Mouse (Mus musculus) frontal cortex, postnatal 14 days (tissue): Measurements from ENCODE around the gene Asphd1.

ENCODE experiments used
- DNase-seq, 2 experiments: peaks; one replicate each; pipeline ENCODE4 v3.0.0; 2022; ENCODE audit warnings: low spot score in 2 of 2

Asphd1 gene

GRCm38 (mm10) chr7:126949403-126949792 is at the start of gene Asphd1:
Gene Asphd1 (minus strand): TSS chr7:126949582.
- DNase-seq = peak; percentile 62 to 69

DNA sequence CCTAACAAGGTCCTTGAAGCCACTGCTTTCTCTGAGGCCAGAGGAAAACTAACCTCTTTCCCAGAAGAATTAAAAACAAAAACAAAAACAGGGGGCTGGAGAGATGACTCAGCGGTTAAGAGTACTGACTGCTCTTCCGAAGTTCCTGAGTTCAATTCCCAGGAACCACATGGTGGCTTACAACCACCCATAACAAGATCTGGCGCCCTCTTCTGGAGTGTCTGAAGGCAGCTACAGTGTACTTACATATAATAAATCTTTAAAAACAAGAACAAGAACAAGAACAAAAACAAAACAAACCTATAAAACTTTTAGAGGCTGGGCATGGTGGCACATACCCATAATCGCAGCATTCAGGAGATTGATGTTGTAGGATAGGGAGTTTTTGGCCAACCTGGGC is 47.1 kb upstream of the Asphd1 start:
- no peak for DNase-seq

GRCm38 (mm10) chr7:126988816-126989215 is 39.4 kb upstream of the Asphd1 start:
- DNase-seq = no peak

GRCm38 (mm10) chr7:126986319-126986718 is 36.9 kb upstream of the Asphd1 start:
- no peak for DNase-seq

DNA sequence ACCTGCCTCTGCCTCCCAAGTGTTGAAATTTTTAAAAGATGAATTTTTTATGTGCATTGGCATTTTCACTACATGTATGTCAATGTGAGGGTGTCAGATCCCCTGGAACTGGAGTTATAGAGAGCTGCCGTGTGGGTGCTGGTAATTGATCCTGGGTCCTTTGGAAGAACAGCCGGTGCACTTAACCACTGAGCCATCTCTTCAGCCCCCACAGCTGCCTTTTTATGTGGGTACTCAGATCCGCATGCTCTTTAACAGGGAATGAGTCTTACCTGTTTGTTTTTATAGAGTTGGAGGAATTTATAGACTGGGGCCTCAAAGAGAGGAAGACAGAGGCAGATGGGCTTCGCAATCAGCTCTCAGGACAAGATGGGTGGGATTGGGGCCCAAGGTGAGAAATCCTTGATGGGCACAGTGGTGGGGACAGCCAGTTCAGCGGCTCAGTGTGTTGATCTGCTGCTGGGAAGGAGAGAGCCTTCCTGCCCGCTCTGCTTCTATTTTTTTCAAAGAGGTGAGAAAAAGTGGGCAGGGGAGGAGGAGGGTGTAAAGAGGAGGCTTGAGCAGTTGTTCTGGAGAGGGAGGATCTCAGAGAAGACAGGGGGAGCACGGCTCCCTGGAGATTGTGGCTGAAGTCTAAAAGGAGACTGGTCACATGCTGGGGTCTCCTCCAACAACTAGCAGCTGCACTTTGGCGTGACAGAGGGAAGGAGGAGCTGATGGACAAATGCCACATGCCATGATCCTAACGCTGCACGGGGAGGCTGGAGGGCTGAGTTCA is 35.5 kb upstream of the Asphd1 start:
- DNase-seq = no peak

- DNase-seq = no peak
These were observed 33.7 kb upstream of the Asphd1 start for GRCm38 (mm10) chr7:126983113-126983512.

- DNase-seq = no peak
These were observed 32.7 kb upstream of the Asphd1 start for GRCm38 (mm10) chr7:126982054-126982453.

GRCm38 (mm10) chr7:126981601-126982000 is 32.2 kb upstream of the Asphd1 start:
- DNase-seq = no peak

DNA sequence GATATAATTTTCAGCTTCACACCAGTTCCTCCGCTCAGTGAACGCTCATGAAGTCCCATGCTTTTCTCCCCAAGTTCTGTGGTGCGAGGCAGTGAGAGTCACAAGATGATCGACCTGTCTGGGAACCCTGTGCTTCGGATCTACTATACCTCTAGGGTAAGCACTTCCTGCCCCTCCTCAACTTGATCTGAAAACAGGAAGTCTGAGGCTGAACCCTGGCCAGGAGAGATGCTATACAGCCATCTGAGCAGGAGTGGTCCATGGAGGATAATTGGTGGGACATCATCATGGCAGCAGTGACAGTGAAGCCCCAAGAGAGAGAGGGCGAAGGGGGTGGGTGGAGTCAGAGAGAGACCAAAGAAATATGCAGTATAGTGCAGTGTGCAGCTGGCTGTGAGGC is 29.5 kb upstream of the Asphd1 start:
- no peak for DNase-seq

- no peak for DNase-seq
These were observed 27.6 kb upstream of the Asphd1 start for GRCm38 (mm10) chr7:126976878-126977459.

GRCm38 (mm10) chr7:126975950-126976866 is 26.8 kb upstream of the Asphd1 start, which contains the start of gene Cdiptos:
Gene Cdiptos (minus strand): TSS chr7:126976098.
- DNase-seq = peak; percentile 91 to 94

- no peak for DNase-seq
These were observed 26.3 kb upstream of the Asphd1 start, which contains the start of gene Cdipt for GRCm38 (mm10) chr7:126975893-126975949. Gene Cdipt (plus strand): TSS chr7:126975914.

GRCm38 (mm10) chr7:126975493-126975892 is 26.1 kb upstream of the Asphd1 start:
- no peak for DNase-seq

DNA sequence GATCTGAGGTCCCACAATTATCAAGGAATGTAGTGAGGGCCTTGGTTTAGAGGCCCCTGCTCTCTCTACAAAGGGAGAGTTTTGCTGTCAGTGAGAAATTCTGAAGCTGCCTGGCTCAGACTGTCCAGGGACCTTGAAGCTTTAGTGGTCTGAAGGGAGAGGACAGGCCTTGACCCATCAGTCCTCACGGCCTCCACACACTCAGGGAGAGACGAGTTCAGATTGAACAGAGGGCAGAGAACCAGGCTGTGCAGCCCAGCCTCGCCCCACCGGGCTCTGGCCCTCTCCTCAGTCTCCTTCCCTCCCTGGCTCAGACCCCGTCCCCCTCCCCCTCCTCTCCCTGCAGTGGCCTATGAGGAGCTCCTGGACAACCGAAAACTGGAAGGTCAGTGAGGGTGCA is 18.0 kb upstream of the Asphd1 start:
- DNase-seq = no peak

DNA sequence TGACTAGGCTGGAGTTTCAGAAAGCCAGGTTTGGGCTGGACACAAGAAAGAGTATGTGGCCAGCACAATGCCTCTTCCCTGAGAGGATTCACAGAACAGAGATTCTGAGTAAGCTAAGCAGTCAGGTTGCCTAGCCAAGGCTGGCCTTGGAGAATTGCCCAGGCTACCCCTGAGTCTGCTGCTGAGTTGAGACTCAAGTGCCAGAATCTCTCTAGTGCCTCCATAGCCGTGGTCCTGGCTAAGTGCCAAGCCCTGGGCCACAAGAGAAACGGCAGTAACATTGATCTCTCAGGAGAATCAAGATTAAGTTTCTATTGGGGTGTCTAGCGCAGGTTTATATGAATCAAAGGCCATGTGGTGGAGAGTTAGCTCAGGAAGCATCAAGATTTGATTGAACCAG is 16.2 kb upstream of the Asphd1 start:
- no peak for DNase-seq

DNA sequence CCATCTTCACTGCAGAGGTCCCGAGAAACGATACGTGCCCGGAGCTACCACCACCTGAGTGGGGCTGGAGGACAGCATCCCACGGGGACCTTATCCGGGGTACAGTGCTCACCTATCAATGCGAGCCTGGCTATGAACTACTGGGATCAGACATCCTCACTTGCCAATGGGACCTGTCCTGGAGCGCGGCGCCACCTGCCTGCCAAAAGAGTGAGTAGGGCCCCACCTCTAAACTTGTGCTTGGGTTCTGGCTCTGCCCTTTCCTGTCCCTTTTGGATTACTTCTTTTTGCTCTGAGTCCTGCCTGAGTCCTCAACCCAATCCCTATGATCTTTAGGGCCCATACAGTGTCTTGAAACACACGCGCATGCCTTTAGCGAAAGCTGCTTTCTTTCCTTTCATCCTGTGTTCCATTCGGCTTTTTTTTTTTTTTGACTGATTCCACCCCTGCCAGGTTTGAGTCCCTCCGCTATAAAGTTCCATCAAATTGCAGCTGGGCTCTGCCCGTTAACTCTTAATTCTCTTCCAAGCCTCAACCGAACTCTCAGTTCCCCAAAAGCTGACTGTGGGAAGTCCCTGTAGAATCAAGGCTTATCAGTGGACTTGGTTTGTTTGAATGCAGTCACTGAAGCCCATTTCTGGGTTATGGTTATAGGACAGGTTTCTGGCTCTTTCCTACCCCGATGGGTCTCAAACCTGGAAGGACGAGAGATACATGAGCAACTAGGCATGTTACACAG is 14.3 kb upstream of the Asphd1 start:
- DNase-seq = no peak

DNA sequence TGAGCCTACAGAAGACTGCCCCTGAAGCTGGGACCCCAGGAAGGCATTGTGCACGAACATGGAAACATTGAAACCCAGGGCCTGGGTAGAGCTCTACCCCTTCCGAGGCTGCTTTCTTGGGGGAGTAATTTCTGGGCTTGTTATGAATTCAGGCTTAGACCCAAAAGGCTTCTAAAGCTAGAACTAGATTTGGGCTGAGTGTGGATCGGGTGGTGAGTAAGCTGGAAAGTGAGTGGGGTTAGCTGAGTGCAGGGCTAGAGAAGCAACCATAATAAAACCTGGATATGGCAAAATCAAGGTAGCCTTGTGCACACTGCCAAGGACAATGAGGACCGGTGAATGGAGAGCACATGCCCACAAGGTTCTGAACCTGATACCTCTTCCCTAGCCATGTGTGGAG is 12.6 kb upstream of the Asphd1 start:
- DNase-seq = no peak

DNA sequence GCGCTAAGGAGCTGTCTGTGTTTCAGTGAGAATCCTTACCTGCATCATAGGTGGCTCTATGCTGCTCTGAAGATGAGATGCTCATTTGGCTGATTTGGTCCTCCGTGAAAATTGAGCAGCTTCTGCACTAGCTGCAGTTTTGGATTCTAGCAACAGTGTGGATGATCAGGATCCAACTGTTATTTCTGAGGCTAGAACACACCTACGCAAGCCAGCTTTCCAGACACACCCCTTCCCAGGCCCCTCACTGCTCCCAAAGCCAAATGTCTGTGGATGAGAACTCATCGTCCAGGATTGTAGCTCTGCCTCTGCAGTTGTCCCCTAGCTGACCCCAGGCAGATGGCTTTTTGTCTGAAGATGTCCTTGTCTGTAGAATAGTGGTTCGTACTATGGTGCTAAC is 11.7 kb upstream of the Asphd1 start:
- DNase-seq = no peak

- no peak for DNase-seq
These were observed 10.4 kb upstream of the Asphd1 start for GRCm38 (mm10) chr7:126959780-126960179.

- DNase-seq = no peak
These were observed 5.7 kb upstream of the Asphd1 start for GRCm38 (mm10) chr7:126955125-126955524.

- no peak for DNase-seq
These were observed 3.3 kb upstream of the Asphd1 start for GRCm38 (mm10) chr7:126952646-126953045.

DNA sequence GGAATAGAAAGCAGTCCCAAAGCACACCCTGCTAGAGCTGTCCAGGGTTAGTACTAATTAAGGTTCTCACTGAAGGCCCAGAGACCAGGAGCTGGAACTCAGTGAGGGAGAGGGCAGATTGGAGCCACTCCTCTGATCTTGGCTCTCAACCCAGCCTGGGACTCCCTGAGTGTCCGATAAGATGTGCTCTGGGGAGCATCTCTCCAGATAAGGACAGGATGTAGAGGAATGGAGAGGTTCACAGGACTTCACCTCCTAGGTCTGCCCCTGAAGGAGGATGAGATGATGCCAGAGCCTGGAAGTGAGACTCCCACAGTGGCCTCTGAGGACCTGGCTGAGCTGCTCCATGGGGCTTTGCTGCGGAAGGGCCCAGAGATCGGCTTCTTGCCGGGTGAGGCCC is 2.4 kb upstream of the Asphd1 start:
- no peak for DNase-seq
